Mouse (Mus musculus): ENCODE data around the gene Ccdc180. TPM values are rescaled to one million over a fixed set of nuclear protein-coding genes. Genes with fewer than 3 reads are reported as not detected.

Gene Ccdc180
- polyA plus RNA-seq (2012; ENCODE audit: low replicate concordance) = 0.03 TPM in 1 of 2 replicates, not detected in the other

GRCm38 (mm10) chr4:45890066-45890761 lies at the start of gene Ccdc180:
TSS of gene Ccdc180 (plus strand) at chr4:45890303.

GRCm38 (mm10) chr4:45848109-45848824 lies 41.8 kb upstream of the Ccdc180 start, which contains the start of gene Stra6l:
TSS of gene Stra6l (plus strand) at chr4:45848664.

GRCm38 (mm10) chr4:45964771-45965439 lies 74.8 kb downstream of the Ccdc180 start, which contains the start of gene Tdrd7:
TSS of gene Tdrd7 (plus strand) at chr4:45965334.

Other genes with a start within 250 kb of the Ccdc180 start
- 5.9 and 8.5 TPM in 2 replicates for gene Aldh1b1, start 91.3 kb upstream of the Ccdc180 start, polyA plus RNA-seq (2012; ENCODE audit: low replicate concordance)
- not detected in 2 replicates for gene Igfbpl1, start 63.4 kb upstream of the Ccdc180 start, polyA plus RNA-seq (2012; ENCODE audit: low replicate concordance)
- 0.34 and 1.1 TPM in 2 replicates for gene Stra6l, start 41.6 kb upstream of the Ccdc180 start, polyA plus RNA-seq (2012; ENCODE audit: low replicate concordance)
- gene Tdrd7, start 75.0 kb downstream of the Ccdc180 start, polyA plus RNA-seq (2012; ENCODE audit: low replicate concordance) = 2.9 and 3.2 TPM in 2 replicates
- 0.38 and 8.0 TPM in 2 replicates for gene Tmod1, start 148.6 kb downstream of the Ccdc180 start, polyA plus RNA-seq (2012; ENCODE audit: low replicate concordance)
- gene Ncbp1, start 248.3 kb downstream of the Ccdc180 start, polyA plus RNA-seq (2012; ENCODE audit: low replicate concordance) = 5.9 and 10.1 TPM in 2 replicates
- gene Tstd2, start 248.4 kb downstream of the Ccdc180 start, polyA plus RNA-seq (2012; ENCODE audit: low replicate concordance) = 17.9 and 20.1 TPM in 2 replicates

All from hematopoietic multipotent progenitor cell, adult 10-12 weeks (in vitro differentiated cells).